Mouse (Mus musculus) stomach, embryonic 14.5 days (tissue): ENCODE measurements at regions not wholly inside any gene's neighbourhood (a gene's known extent, or its start where the extent isn't known, plus 50 kb on each side); places are given as distances from the start of the nearest gene placed in this dataset.
A peak's percentile ranks its signal among the peaks of the same experiment; 100 is the strongest.

Experiments used
- ATAC-seq: fragments of 200-750 bp; cut with Nextera tagmentation; 2 replicates; pipeline ENCODE4 v1.8.0; 2017; ENCODE audit warnings: low read depth, moderate TSS enrichment; ENCODE audit not compliant: insufficient number of reproducible peaks, insufficient read depth, low FRiP score
- H3K27ac ChIP-seq: fragments of 300-500 bp; sonication (generic); 2 replicates; pipeline ENCODE4 v1.5.1; 2014; ENCODE audit warnings: mild to moderate bottlenecking, low read length, moderate library complexity, mixed read lengths
- H3K27me3 ChIP-seq: fragments of 300-500 bp; sonication (generic); 2 replicates; pipeline ENCODE4 v1.6.1; 2014; ENCODE audit warnings: low read length, control low read depth, mixed read lengths; ENCODE audit not compliant: control insufficient read depth, insufficient read depth
- H3K36me3 ChIP-seq: fragments of 300-500 bp; sonication (generic); 2 replicates; pipeline ENCODE4 v1.6.1; 2014; ENCODE audit warnings: mild to moderate bottlenecking, control low read depth, low read length, moderate library complexity, mixed read lengths; ENCODE audit not compliant: control insufficient read depth, insufficient read depth
- H3K4me1 ChIP-seq: fragments of 300-500 bp; sonication (generic); 2 replicates; pipeline ENCODE4 v1.6.1; 2014; ENCODE audit warnings: low read length, control low read depth, mixed read lengths; ENCODE audit not compliant: control insufficient read depth, insufficient read depth
- H3K4me2 ChIP-seq: fragments of 300-500 bp; sonication (generic); replicated peaks from 2 replicates; pipeline ENCODE4 v1.6.1; 2014; ENCODE audit warnings: low read depth, low read length, control low read depth
- H3K4me3 ChIP-seq: fragments of 300-500 bp; sonication (generic); 2 replicates; pipeline ENCODE4 v1.5.1; 2014; ENCODE audit warnings: low read depth, low read length, control low read depth
- H3K9ac ChIP-seq: fragments of 300-500 bp; sonication (generic); replicated peaks from 2 replicates; pipeline ENCODE4 v1.6.1; 2014; ENCODE audit warnings: low read depth, mild to moderate bottlenecking, control low read depth, low read length, moderate library complexity, mixed read lengths
- H3K9me3 ChIP-seq: fragments of 300-500 bp; sonication (generic); 2 replicates; pipeline ENCODE4 v1.6.1; 2016; ENCODE audit warnings: low read depth, low read length, control low read depth; ENCODE audit not compliant: control insufficient read depth
- WGBS: fragments of 180-500 bp; shearing (Covaris S2); extraction: QIAGEN DNeasy Blood & Tissue Kit; methylation state at CpG from one replicate; pipeline ENCODE4 v1.1.7; 2014; 5-methylcytosine and 5-hydroxymethylcytosine counted together

- Histone ChIP-seq H3K9me3 (no peaks in the 10 kb centered on the region), H3K4me2 (no peak overlapping the region), H3K9ac (no peak overlapping the region), H3K4me1 (0 out of 2 replicates have a peak, but pooled peaks cover 15% of the 10 kb centered on the region), H3K27me3 (no peaks in the 10 kb centered on the region), H3K27ac (no peak overlapping the region), H3K4me3 (no peak overlapping the region), H3K36me3 (no peaks in the 10 kb centered on the region)
- 96% methylated on average over 5 of the region's 5 CpGs for WGBS
- no peak for ATAC-seq
These were observed 99.8 kb upstream of the Atp1a1 start for GRCm38 (mm10) chr3:101704326-101704725.

GRCm38 (mm10) chr3:101701763-101702173 is 97.3 kb upstream of the Atp1a1 start:
- Histone ChIP-seq H3K9ac (no peak overlapping the region), H3K4me2 (no peak overlapping the region), H3K9me3 (no peaks in the 10 kb centered on the region), H3K4me3 (no peak overlapping the region), H3K27ac (no peak overlapping the region; the same call in 1 of the 2 replicates), H3K36me3 (no peaks in the 10 kb centered on the region), H3K4me1 (0 out of 2 replicates have a peak, but pooled peaks cover 15% of the 10 kb centered on the region), H3K27me3 (no peaks in the 10 kb centered on the region)
- peak; percentile 73 for ATAC-seq
- 22% methylated on average over 1 of the region's 1 CpGs for WGBS

- Histone ChIP-seq H3K27ac (no peak overlapping the region; the same call in 1 of the 2 replicates), H3K36me3 (no peaks in the 10 kb centered on the region), H3K4me3 (no peak overlapping the region), H3K9ac (no peak overlapping the region), H3K4me2 (no peak overlapping the region), H3K9me3 (no peaks in the 10 kb centered on the region), H3K27me3 (no peaks in the 10 kb centered on the region), H3K4me1 (0 out of 2 replicates have a peak, but pooled peaks cover 15% of the 10 kb centered on the region)
- peak; percentile 56 for ATAC-seq
- WGBS: 44% methylated on average over 10 of the region's 10 CpGs
These were observed 96.6 kb upstream of the Atp1a1 start for GRCm38 (mm10) chr3:101700974-101701610.

- 70% methylated on average over 12 of the region's 12 CpGs for WGBS
These were observed 95.6 kb upstream of the Atp1a1 start for GRCm38 (mm10) chr3:101699929-101700681.

GRCm38 (mm10) chr3:101696832-101697231 is 92.3 kb upstream of the Atp1a1 start:
- H3K9ac ChIP-seq: no peak overlapping the region
- WGBS: 78% methylated on average over 2 of the region's 2 CpGs
- no peak overlapping the region for H3K4me2 ChIP-seq
- H3K9me3 ChIP-seq: no peaks in the 10 kb centered on the region
- no peak overlapping the region for H3K27ac ChIP-seq
- H3K36me3 ChIP-seq: no peaks in the 10 kb centered on the region
- H3K4me3 ChIP-seq: no peak overlapping the region
- ATAC-seq: no peak
- H3K4me1 ChIP-seq: 0 out of 2 replicates have a peak, but pooled peaks cover 15% of the 10 kb centered on the region
- H3K27me3 ChIP-seq: no peaks in the 10 kb centered on the region

More at GRCm38 (mm10) chr3:101699929-101700681, 95.6 kb upstream of the Atp1a1 start:
- H3K4me1 ChIP-seq: 0 out of 2 replicates have a peak, but pooled peaks cover 15% of the 10 kb centered on the region
- no peak overlapping the region for H3K4me3 ChIP-seq
- H3K9ac ChIP-seq: no peak overlapping the region
- no peak for ATAC-seq
- H3K9me3 ChIP-seq: no peaks in the 10 kb centered on the region
- no peak overlapping the region for H3K4me2 ChIP-seq
- H3K27me3 ChIP-seq: no peaks in the 10 kb centered on the region
- no peaks in the 10 kb centered on the region for H3K36me3 ChIP-seq
- H3K27ac ChIP-seq: no peak overlapping the region

- 72% methylated on average over 1 of the region's 1 CpGs for WGBS
- Histone ChIP-seq H3K9me3 (no peaks in the 10 kb centered on the region), H3K4me2 (no peak overlapping the region), H3K4me1 (no peaks in the 10 kb centered on the region), H3K27me3 (no peaks in the 10 kb centered on the region), H3K27ac (no peak overlapping the region), H3K9ac (no peak overlapping the region), H3K36me3 (no peaks in the 10 kb centered on the region), H3K4me3 (no peak overlapping the region)
- ATAC-seq: no peak
These were observed 89.8 kb upstream of the Atp1a1 start for GRCm38 (mm10) chr3:101694311-101694710.

GRCm38 (mm10) chr3:101691937-101692604 is 87.6 kb upstream of the Atp1a1 start:
- Histone ChIP-seq H3K9me3 (no peaks in the 10 kb centered on the region), H3K4me1 (no peaks in the 10 kb centered on the region), H3K27ac (no peak overlapping the region), H3K4me2 (no peak overlapping the region), H3K4me3 (no peak overlapping the region), H3K9ac (no peak overlapping the region), H3K27me3 (no peaks in the 10 kb centered on the region), H3K36me3 (no peaks in the 10 kb centered on the region)
- no peak for ATAC-seq
- WGBS: 69% methylated on average over 8 of the region's 8 CpGs

- WGBS: 69% methylated on average over 2 of the region's 2 CpGs
- ATAC-seq: no peak
These were observed 86.3 kb upstream of the Atp1a1 start for GRCm38 (mm10) chr3:101690779-101691178.

More at GRCm38 (mm10) chr3:101690779-101691178, 86.3 kb upstream of the Atp1a1 start:
- H3K4me2 ChIP-seq: no peak overlapping the region
- no peaks in the 10 kb centered on the region for H3K27me3 ChIP-seq
- no peaks in the 10 kb centered on the region for H3K4me1 ChIP-seq
- no peak overlapping the region for H3K4me3 ChIP-seq
- H3K36me3 ChIP-seq: no peaks in the 10 kb centered on the region
- no peak overlapping the region for H3K27ac ChIP-seq
- H3K9me3 ChIP-seq: no peaks in the 10 kb centered on the region
- no peak overlapping the region for H3K9ac ChIP-seq
